Mouse (Mus musculus): ENCODE results near the gene Trip12. TPM values are rescaled to one million over a fixed set of nuclear protein-coding genes. Genes with fewer than 3 reads are reported as not detected.

Trip12 gene
- polyA plus RNA-seq, 1 experiment from 2014 or later: 64.4 TPM

DNA sequence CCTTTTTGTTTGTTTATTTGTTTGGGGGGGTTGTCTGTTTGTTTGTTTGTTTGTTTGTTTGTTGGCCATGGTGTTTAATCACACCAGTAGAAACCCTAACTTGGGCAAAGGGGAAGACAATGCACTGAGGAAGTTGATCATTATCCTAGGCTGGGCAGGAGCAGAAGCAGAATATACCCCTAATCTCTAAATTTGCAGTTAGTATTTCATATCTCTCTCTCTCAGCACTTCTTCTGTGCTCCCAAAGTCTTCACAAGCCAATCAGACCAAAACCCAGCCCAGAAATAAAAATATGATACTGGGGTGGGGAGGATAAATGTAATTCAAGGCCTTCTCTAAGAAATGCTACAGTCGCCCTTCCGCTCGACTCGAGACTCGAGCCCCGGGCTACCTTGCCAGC is 140.1 kb downstream of the Trip12 start:
- ATAC-seq (ENCODE audit: insufficient number of reproducible peaks, insufficient read depth, low FRiP score, low read depth): no peak
- Histone ChIP-seq H3K27ac (replicated peaks in 1 of 2; ENCODE audit: control insufficient read depth in 1 of 2, insufficient read depth in 1 of 2, low read depth in 2 of 2, low read length in 2 of 2) (no peak overlapping the region), H3K27me3 (ENCODE audit: control insufficient read depth, insufficient read depth, low read length) (peaks cover 9% of the 10 kb centered on the region; the same call in 1 of the 2 replicates), H3K9ac (ENCODE audit: low read length) (no peak overlapping the region), H3K36me3 (ENCODE audit: control insufficient read depth, insufficient read depth, low read length) (no peaks in the 10 kb centered on the region), H3K9me3 (ENCODE audit: control insufficient read depth, low read length) (no peaks in the 10 kb centered on the region), H3K4me3 (ENCODE audit: control insufficient read depth in 1 of 2, insufficient read depth in 1 of 2, low read depth in 1 of 2, low read length in 2 of 2) (no peak overlapping the region), H3K4me1 (ENCODE audit: control insufficient read depth in 2 of 2, insufficient read depth in 2 of 2, low read length in 2 of 2) (peaks cover 2 to 3% of the 10 kb centered on the region in 2 experiments; a peak in 1 of 4 replicates), H3K4me2 (ENCODE audit: low read length) (no peak overlapping the region)
- 95% methylated on average over 6 of the region's 6 CpGs for WGBS

DNA sequence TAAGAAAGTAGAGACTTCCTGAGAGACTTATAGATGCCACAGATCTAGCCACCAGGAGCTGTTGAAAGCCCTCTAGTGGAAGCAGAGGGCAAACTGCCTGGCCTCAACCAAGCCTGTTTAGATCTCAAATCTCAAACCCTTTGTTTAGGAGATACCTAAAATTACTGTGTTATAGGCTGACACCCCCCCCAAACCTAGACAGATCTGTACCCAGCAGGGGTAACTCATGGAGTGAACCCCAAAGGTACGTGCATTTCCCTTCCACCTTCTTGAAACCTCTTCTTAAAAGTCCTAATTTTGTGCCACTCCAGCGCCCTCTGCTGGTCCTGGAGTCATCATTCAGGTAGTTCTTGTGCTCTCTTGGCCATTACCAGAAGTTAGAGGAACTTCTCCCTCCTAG is 143.2 kb downstream of the Trip12 start:
- no peak overlapping the region for H3K4me3 ChIP-seq (ENCODE audit: control insufficient read depth in 1 of 2, insufficient read depth in 1 of 2, low read depth in 1 of 2, low read length in 2 of 2)
- H3K27ac ChIP-seq (replicated peaks in 1 of 2; ENCODE audit: control insufficient read depth in 1 of 2, insufficient read depth in 1 of 2, low read depth in 2 of 2, low read length in 2 of 2): no peak overlapping the region
- H3K36me3 ChIP-seq (ENCODE audit: control insufficient read depth, insufficient read depth, low read length): no peaks in the 10 kb centered on the region
- H3K4me2 ChIP-seq (ENCODE audit: low read length): no peak overlapping the region
- ATAC-seq (ENCODE audit: insufficient number of reproducible peaks, insufficient read depth, low FRiP score, low read depth): no peak
- no peaks in the 10 kb centered on the region for H3K9me3 ChIP-seq (ENCODE audit: control insufficient read depth, low read length)
- 7% methylated on average over 2 of the region's 2 CpGs for WGBS
- H3K9ac ChIP-seq (ENCODE audit: low read length): no peak overlapping the region
- H3K27me3 ChIP-seq (ENCODE audit: control insufficient read depth, insufficient read depth, low read length): peaks cover 29% of the 10 kb centered on the region
- peaks cover 3 to 6% of the 10 kb centered on the region in 2 experiments; a peak in 2 of 4 replicates for H3K4me1 ChIP-seq (ENCODE audit: control insufficient read depth in 2 of 2, insufficient read depth in 2 of 2, low read length in 2 of 2)

DNA sequence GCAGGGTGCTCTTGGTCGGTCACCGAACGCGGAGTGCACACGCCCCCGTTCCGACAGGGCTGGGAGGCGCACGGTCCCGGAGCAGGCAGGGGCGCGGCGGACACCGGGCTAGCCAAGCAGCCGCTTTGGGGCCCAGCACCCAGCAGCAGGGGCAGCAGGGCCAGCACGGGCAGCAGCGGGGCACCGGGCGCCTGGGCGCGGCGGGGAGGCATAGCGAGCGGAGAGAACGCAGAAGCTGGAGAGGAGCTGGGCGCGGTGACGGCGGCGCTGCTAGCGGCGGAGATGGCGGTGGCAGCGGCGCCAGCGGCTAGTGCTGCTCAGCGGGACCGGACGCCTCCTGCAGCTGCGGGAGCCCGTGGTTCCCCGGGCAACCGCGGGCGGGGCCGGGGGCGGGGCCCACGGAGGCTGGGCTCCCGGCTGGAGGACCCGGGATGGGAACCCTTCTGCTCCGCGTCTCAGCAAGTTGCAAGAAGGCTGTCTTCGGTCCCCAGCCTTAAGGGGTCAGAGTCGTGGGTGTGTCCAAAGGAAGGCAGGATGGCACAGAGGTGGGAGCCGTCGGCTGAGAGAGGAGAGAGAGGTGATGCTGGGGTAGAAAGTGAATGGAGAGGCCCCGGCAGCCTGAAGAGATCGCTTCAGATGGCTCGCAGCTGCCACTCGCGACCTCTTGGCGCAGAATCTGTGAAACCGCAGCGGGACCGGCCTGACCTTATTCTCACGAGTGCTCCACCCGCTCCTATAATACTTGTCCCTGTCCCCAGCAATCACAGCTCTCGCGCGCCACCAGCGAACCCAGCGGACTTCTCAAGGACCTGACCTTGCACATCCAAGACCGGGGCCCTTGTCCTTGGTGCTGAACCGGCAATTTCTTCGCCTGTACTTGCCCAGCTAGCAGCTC is 144.6 kb downstream of the Trip12 start, which contains the start of gene Dner:
Dner (minus strand) TSS at position 705 of the 895 bp plus-strand sequence.
- no peaks in the 10 kb centered on the region for H3K36me3 ChIP-seq (ENCODE audit: control insufficient read depth, insufficient read depth, low read length)
- peak within 1 kb of the TSS; percentile 32 to 35 for H3K4me3 ChIP-seq (ENCODE audit: control insufficient read depth in 1 of 2, insufficient read depth in 1 of 2, low read depth in 1 of 2, low read length in 2 of 2)
- peaks cover 29% of the 10 kb centered on the region for H3K27me3 ChIP-seq (ENCODE audit: control insufficient read depth, insufficient read depth, low read length)
- H3K27ac ChIP-seq (replicated peaks in 1 of 2; ENCODE audit: control insufficient read depth in 1 of 2, insufficient read depth in 1 of 2, low read depth in 2 of 2, low read length in 2 of 2): no peak within 1 kb of the TSS
- no peak within 1 kb of the TSS for H3K9ac ChIP-seq (ENCODE audit: low read length)
- WGBS: under 1% methylated on average over 67 of the region's 75 CpGs
- peaks cover 3 to 6% of the 10 kb centered on the region in 2 experiments; a peak in 2 of 4 replicates for H3K4me1 ChIP-seq (ENCODE audit: control insufficient read depth in 2 of 2, insufficient read depth in 2 of 2, low read length in 2 of 2)
- peak; percentile 50; the same call in 1 of the 2 replicates for ATAC-seq (ENCODE audit: insufficient number of reproducible peaks, insufficient read depth, low FRiP score, low read depth)
- peak within 1 kb of the TSS; percentile 72 for H3K4me2 ChIP-seq (ENCODE audit: low read length)
- H3K9me3 ChIP-seq (ENCODE audit: control insufficient read depth, low read length): no peaks in the 10 kb centered on the region

DNA sequence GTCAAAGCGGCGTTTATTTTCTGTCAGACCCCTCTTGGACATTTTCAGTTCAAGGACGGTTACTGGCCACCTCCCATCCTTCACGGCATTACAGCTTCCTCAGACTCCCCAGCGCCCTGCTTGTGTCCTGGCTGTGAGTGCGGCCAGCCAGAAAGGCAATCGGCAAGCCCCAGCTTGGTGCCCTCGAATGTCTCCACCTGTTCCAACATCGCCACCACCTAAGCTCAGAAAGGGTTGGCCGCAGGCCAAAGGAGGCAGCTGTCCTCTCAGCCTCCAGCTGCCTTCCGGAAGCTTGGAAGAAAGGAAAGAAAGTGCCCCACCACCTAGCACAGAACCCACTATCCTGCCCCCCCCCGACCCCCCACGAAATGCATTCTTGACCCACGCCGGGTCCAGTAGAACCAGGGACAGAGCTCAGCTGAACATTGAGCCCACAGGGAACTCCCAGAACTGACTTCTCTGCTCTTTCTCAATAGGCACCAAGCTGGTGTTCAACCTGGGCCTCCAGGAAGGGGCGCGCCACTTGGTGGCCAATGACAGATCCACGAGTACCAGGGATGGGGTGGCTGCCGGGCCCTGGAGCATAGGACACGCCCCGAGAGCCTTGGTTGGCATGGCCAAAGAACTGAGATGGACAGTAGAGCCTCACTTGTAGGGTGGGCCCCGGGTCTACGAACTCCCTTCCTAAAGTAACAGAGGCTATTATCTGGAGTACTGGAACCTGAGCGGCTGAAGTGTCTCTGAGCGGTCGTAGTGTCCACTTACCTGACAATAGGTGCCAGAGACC is 145.4 kb downstream of the Trip12 start:
- Histone ChIP-seq H3K36me3 (ENCODE audit: control insufficient read depth, insufficient read depth, low read length) (no peaks in the 10 kb centered on the region), H3K4me1 (ENCODE audit: control insufficient read depth in 2 of 2, insufficient read depth in 2 of 2, low read length in 2 of 2) (peaks cover 3 to 6% of the 10 kb centered on the region in 2 experiments; a peak in 2 of 4 replicates), H3K9me3 (ENCODE audit: control insufficient read depth, low read length) (no peaks in the 10 kb centered on the region), H3K27me3 (ENCODE audit: control insufficient read depth, insufficient read depth, low read length) (peaks cover 29% of the 10 kb centered on the region), H3K27ac (replicated peaks in 1 of 2; ENCODE audit: control insufficient read depth in 1 of 2, insufficient read depth in 1 of 2, low read depth in 2 of 2, low read length in 2 of 2) (no peak overlapping the region), H3K4me2 (ENCODE audit: low read length) (peak overlapping the region; percentile 72), H3K9ac (ENCODE audit: low read length) (no peak overlapping the region), H3K4me3 (ENCODE audit: control insufficient read depth in 1 of 2, insufficient read depth in 1 of 2, low read depth in 1 of 2, low read length in 2 of 2) (peak overlapping the region; percentile 32 to 35)
- 16% methylated on average over 26 of the region's 26 CpGs for WGBS
- ATAC-seq (ENCODE audit: insufficient number of reproducible peaks, insufficient read depth, low FRiP score, low read depth): no peak

DNA sequence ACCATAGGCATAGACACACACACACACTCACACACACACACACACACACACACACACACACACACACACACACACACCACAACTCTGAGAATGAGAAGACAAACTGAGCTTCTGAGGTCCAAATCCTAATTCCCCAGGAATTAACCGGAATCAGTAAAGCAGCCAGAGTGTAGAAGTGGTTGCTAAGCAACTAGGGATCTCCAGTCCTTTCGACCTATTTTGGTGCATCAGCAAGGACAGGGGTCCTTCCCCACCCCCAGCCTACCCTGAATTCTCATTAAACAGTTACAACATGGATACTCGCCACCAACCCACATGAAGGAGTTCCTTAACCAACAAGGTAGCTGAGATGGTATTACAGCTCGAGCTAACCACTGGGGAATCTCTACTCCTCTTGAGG is 162.4 kb downstream of the Trip12 start:
- H3K9me3 ChIP-seq (ENCODE audit: control insufficient read depth, low read length): no peaks in the 10 kb centered on the region
- no peak overlapping the region for H3K4me2 ChIP-seq (ENCODE audit: low read length)
- no peak overlapping the region for H3K27ac ChIP-seq (replicated peaks in 1 of 2; ENCODE audit: control insufficient read depth in 1 of 2, insufficient read depth in 1 of 2, low read depth in 2 of 2, low read length in 2 of 2)
- H3K9ac ChIP-seq (ENCODE audit: low read length): no peak overlapping the region
- H3K4me3 ChIP-seq (ENCODE audit: control insufficient read depth in 1 of 2, insufficient read depth in 1 of 2, low read depth in 1 of 2, low read length in 2 of 2): no peak overlapping the region
- ATAC-seq (ENCODE audit: insufficient number of reproducible peaks, insufficient read depth, low FRiP score, low read depth): no peak
- no peaks in the 10 kb centered on the region for H3K36me3 ChIP-seq (ENCODE audit: control insufficient read depth, insufficient read depth, low read length)
- 54% methylated on average over 4 of the region's 4 CpGs for WGBS
- H3K27me3 ChIP-seq (ENCODE audit: control insufficient read depth, insufficient read depth, low read length): no peaks in the 10 kb centered on the region
- no peaks in the 10 kb centered on the region for H3K4me1 ChIP-seq (ENCODE audit: control insufficient read depth in 2 of 2, insufficient read depth in 2 of 2, low read length in 2 of 2)

Small RNA genes within 50 kb of the gene (microRNA-seq; reads per million reads assigned to microRNA genes)
- gene Mir5126: not detected

Other genes starting within 250 kb of the Trip12 start
- 0.85 and 1.1 TPM in 2 replicates for gene Dner, start 144.3 kb downstream of the Trip12 start, polyA plus RNA-seq (2014; fragmentation: Nextera tagmentation; extraction: Ambion mirVana)
- 8.3 and 9.3 TPM in 2 replicates for gene Fbxo36, start 675 bp downstream of the Trip12 start, polyA plus RNA-seq (2014; fragmentation: Nextera tagmentation; extraction: Ambion mirVana)
- gene Slc16a14, start 94.6 kb upstream of the Trip12 start, polyA plus RNA-seq (2014; fragmentation: Nextera tagmentation; extraction: Ambion mirVana): 0.12 and 0.44 TPM in 2 replicates